Mouse (Mus musculus): Measurements from ENCODE around the gene Rph3al.

Gene Rph3al

DNA sequence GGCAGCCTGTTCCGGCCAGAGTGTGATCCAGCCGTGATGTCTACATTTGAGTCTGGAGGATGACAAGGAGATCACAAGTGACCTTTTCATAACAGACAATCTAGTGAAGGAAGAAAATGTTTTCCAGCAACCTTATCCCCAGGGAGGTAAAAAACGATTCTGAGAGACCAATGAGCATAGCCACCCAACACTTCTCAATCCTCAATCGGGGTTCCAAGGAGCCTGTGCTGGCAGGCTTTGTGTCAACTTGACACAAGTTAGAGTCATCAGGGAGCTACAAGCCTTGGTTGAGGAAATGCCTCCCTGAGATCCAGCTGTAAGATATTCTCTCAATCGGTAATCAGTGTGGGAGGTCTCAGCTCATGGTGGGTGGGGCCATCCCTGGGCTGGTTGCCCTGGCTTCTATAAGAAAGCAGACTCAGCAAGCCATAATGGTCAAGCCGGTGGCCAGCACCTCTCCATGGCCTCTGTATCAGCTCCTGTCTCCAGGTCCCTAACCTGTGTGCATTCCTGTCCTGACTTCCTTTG lies at the start of gene Rph3al:
Gene Rph3al (minus strand): TSS at position 51 of the 528 bp plus-strand sequence.
- DNase-seq, result no peak

DNA sequence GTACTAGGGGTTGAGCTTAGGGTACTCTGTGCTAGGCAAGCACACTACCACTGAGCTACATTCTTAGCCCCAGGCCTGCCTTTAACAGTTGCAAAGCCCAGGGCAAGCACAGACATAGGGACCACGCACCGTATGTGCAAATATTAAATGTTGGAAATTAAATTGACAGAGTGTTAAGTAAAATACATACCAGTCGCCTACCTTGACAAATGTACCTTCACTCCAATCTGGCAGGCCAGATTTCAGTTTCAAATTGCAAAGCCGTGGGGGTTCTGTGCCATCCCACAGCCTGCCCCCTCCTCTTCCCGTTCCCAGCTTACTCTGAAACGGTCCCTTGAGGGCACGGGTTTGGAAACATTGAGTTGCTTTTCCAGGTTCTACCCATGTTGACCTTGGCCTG lies 47.7 kb upstream of the Rph3al start:
- DNase-seq, result no peak

DNA sequence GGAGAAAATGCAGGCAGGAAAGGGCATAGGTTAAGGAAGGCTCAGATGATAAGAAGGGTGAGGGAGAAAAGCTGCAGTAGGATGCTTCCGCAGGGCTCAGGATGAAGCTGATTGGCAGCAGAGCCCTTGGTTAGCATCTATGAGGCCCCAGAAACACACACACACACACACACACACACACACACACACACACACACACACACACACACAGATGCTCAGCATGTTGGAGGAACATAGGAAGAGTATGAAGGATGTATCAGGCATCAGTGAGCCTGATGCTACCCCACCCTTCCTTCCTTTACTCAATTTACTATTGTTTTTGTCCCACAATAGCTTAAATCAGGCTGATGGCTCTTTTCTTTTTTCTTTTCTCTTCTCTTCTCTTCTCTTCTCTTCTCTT lies 46.4 kb upstream of the Rph3al start:
- DNase-seq, result no peak

DNA sequence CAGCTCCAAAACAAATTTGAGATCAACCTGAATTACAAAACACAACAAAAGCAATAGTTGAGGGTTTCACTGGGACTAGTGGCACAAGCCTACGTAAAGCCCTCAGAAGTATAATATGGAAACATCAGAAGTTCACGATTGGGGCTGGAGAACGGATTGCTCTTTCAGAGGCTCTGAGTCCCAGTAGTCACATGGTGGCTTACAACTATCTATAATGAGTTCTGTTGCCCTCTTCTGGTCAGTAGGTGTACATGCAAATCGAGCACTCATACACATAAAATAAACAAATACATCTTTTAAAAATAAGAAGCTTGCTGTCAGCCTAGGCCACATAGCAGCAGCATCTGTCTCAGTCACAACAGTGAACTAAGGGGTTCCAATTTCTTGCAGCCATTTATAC lies 45.0 kb upstream of the Rph3al start:
- DNase-seq, result no peak

DNA sequence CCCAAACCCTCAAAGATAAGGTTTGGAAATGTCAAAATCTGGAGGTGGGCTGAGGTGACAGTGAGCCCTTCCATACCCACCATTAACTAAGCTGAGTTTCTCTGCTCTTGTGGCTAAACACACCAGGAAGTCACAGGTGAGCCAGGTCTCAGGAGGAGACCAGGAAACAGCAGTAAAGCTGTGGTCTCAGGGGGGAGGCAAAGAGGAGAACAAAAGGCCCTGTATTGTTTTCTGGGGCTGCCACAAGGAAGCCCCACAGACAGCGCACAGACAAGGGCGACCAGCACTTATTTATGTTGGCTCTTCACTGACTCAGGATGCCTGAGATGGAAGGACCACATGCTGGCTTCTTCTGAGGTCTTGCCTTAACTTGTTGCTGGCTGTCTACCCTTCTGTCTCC lies 42.2 kb upstream of the Rph3al start:
- no peak for DNase-seq

DNA sequence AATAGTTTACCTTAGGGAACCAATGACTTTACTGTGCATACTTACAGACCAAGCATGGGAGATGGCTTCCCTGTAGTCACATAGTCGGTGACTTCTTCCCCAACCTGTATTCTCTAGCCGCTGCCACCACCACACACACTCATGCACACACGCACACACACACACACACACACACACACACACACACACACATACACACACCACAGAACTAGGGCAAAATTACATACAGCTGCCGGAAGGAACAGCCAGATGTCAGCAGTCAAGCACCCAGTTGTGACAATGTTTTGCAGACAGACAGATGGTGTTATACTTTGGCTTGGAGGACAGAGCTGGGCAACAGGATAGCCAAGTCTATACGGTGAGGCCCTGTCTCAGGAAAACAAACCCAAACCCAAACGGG lies 39.8 kb upstream of the Rph3al start:
- no peak for DNase-seq

DNA sequence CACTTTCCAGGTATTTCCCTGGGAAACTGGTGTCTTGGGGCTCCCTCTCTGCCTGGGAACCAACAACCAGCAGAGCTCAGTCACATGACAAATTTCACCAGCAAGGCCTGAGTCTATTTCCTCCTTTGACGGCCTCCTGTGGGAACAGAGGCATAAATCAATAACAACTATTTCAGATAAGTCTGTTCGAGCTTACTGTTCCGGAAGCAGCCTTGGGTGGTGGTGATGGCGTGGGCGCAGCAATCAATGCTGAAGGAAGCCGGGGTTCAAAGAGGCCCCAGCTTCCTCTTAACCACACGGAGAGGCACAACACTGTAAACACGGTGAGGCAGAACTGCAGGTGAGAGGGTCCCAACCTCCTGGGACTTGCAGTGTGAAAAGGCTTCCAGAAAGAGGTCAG lies 38.5 kb upstream of the Rph3al start:
- DNase-seq, result no peak

DNA sequence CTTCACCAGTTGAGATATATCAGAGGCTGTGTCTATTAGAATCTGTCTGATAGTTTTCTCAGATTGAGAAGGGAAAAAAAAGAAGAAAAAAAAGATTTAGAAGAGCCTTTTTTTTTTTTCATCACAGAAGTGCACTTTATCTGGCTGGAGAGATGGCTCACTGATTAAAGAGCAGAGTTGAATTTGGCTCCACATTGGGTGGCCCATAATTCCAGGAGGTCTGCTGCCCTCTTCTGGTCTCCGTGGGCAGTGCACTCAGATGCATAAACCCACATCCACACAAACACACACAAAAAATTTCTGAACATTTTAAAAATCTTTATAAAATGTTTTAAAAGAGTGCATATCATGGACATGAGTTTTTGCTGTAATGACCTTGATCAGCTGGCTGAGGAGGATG lies 35.8 kb upstream of the Rph3al start:
- DNase-seq, result no peak

DNA sequence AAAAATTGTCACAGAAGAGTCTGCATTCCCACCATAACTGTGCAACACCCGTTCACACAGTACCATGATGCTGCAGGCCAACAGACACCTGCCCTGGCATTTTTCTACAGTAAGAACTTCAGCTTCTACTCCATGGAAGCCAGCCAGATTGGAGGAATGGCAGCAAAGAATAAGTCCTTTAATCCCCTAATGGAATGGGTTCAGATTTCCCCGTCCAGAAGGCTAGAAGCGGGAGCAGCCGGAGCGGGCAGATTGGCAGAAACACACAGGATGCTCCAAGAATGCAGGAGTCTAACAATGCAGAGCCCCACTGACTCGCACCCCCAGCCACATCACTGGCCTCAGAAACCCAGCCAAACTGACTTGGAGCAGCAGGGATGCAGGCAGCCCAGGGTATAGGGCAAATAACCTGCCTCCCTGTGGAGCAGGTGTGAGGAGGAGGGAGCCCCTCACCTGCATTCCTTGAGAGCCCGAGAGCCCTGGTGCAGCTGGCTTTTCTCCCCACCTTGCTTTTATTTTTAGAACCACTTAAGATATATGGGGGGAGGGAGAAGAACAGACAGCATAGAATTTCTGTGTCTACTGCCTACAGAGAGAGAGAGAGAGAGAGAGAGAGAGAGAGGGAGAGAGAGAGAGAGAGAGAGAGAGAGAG lies 34.8 kb upstream of the Rph3al start:
- no peak for DNase-seq

DNA sequence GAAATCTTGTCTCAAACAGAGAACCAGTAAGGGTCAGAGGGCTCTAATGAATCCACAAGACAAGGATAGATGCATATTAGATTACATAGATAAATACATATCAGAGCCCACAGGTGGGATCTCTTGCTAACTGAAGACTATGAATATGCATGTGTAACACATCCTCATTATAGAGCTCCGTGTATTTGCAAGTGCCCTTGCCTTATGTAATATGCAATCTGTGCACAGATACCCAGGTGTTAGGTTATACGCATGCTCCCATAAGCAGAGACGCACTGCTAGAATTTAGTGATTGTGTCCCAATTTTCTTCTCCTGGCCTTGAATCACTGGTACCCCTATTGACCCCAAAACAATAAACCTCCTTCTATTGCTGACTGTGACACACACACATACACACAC lies 34.0 kb upstream of the Rph3al start:
- DNase-seq, result no peak

DNA sequence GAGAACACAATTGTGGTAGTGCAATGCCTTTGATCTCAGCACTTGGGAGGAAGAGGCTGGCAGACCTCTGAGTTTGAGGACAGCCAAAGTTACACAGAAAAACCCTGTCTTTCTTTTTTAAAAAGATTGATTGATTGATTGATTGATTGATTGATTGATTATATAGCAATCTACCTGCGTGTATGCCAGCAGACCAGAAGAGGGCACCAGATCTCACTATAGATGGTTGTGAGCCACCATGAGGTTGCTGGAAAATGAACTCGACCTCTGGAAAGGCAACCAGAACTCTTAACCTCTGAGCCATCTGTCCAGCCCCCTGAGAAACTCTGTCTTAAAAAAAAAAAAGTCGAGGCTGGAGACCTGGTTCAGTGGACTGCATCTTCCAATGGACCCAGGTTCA lies 32.4 kb upstream of the Rph3al start:
- no peak for DNase-seq

DNA sequence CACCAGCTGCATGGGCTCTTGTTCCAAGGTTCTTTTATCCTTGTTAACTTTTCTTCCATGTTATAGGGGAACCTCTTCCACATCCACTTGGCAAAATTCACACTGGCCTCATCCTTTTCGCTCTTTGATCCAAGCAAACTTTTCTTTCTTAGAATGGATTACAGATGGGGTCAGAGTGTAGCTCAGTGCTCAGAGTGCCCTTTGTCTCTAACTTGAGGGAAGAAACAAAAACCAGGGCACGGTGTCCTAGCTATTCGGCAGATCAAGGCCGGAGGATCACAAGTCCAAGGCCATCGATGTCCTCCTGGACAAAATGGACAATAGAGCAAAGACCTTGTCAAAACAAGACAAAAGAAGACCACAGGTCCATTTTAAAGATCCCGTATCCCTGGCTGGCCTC lies 30.5 kb upstream of the Rph3al start:
- DNase-seq, result no peak

DNA sequence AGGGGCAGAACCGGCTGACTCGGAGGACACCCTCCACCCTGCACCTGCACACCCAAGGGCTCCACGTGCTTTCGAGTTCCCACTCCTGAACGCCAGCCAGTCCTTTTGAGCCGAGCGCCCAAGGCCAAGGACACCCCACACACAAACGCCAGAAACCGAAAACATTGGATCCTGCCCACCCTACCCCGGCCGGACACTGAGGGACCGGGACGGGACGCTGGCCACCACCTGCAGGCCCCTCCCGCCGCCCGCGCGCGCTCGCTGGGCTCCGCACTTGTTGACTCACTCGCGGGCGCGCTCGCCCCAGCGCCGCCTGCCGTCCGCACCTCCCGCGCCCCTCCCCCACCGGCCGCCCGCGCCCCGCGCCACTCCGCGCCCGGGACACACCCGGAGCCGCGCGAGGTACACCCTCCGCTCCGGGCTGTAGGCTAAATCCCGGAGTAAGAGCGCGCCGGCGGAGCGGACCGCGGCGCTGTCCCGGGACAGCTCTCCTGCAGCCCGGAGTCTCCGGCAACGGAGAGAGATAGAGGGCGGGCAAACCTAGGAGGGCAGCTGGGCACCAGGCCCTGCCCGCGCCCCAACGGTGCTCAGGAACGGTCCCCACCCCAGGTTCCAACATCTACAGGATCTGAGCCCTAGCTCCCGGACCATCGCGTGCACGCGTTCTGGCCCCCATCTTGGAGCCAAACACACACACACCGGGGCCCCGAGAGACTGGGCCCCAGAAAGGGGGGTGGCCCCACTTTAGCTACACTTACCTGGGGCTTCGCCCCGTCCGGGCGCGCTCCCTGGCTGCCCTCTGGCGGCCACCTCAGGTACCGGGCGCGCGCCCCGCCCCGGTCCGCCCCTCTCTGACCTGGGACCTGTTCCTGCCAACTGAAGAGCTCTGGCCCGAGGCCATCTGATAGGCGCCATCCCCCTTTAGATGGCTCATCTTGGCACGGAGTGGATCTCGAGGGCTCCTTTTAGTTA lies 28.5 kb upstream of the Rph3al start:
- DNase-seq, result peak; percentile 83

DNA sequence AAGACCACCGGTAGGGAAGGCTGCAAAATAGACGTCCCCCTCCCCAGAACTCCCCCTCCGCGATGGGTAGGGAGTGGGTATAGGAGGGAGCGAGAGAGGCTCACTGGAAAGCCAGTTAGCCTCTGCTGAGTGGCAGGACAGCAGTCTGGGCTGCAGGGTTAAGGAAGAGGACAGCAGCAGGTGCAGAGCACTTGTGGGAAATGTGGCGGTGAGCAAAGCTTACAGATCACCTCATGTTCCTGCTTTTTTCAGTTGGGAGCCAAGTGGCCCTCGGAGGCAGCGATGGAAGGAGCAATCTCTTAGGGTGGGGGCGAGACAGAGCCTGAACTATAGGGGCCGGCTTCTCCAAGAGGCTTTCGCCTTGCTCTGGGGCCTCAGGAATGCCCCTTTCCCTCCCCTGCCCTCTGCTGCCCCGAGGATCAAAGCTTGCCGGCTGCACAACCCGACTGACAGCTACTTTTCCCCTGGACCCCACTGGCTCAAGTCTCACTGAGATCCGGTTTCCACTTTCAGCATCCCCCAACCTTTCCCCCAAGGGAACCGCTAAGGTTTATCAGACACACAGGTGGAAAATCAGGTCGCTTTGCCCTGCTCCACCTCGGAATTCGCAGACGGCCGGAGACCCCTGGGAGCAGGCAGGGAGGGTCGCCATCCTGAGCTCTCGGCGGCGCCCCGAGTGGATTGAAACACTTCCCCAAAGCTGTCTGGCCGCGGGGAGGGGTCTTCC lies 27.6 kb upstream of the Rph3al start:
- no peak for DNase-seq

DNA sequence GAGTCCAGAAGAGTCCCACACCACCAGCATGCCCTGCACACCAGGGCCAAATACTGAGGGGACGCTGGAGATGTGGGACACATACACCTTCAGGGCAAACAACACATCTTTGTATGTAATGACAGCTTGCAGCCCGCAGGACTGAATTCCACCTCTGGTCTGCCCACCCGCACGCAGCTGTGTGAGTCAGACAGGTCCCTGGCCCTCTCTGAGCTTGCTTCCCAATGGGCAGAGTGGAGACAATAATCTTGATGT lies 26.2 kb upstream of the Rph3al start:
- no peak for DNase-seq

DNA sequence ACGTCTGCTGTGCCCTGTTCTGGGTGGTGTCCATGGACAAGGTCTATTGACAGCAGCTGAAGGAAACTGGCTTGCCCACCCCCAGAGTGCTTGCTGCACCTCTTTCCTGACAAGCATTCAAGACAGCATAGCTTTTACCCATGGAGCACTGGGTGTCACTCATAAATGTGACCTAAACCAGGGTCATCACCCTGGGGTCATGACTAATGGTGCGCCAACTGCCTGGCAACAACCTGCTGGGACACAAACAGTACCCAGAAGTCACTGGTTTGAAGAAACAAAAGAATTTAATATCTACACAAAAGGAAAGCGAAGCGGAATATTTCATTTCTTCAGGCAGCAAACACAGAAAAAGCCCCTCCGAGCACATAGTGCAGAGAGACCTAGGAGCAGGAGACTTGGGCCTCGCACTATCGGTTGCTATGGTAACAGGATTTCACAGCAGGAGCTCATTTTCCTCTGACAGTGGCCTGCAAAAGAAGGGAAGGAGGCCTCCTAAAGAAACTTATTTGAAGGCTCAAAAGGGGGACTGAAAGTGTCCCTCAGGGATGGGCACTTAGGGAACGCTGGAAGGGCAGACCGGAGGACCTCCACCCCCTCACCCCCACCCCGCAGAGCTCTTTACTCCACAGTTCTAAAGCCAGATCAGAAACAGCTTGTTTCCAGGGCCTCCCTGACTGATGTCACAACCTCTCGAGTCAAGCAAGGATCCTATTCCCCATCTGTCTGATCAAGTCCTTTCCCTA lies 25.7 kb upstream of the Rph3al start:
- DNase-seq, result no peak

DNA sequence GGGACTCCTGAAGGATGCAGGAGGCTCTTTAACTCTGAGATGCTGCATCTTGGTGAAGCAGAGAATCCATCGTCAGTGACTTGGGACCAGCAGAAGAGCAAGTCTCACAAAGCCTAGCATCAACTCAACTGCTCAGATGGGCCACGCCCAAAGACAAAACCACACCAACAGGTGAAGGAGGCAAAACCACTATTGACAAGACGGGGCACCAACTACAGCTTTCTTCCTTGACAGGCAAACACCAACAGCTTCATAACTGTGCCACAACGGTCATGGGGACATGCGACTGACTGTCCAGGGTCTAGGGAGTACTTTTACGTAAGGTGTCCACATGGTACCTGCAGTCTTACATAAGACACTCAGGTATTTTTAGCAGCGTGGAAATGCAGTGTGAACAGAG lies 23.6 kb upstream of the Rph3al start:
- DNase-seq, result no peak

DNA sequence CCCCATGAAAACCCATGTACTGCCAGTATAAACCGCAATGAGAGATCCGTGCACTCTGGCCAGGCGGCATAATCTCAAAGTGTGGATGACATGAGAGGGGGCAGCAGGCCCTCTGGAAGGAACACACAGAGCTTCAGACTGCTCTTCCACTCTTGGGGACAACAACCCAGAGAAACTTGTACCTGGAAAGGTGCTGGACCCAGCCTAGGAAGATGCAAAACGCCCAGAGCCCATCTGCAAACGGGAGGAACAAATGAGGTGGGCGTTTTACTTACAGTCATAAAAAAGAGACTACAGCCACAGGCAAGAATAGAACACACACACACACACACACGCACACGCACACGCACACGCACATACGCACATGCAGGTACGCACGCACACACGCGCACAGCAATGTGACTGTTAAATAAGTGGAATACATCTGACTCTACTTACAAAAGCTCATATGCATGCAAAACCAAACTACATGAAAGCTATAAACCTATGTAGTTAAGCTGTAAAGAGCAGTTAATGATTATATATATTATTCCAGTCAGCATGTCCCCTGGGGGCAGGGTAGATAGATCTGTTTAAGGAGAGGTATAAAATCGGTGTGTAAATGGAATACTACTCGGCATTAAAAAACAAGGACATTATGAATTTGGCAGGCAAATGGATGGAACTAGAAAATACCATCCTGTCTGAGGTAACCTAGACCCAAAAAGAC lies 19.0 kb upstream of the Rph3al start:
- DNase-seq, result no peak

DNA sequence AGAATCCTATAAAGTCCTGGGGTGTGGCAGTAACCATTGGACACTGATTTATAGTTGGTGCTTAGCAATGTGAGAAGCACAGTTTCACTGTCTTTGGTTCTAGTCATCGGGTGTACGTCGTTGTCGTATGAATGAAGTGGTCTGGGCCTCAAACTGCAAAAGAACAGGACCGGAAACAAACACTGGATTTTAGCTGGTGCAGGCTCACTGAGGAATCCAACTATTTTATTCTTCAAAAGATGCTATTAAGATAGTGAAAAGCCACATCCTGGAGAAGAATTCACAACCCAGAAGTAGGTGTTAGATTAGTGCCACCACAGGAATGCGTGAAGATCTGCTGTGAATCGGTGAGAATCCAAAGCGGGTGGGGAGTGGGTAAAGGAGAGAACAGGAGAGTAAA lies 18.4 kb upstream of the Rph3al start:
- DNase-seq, result no peak

DNA sequence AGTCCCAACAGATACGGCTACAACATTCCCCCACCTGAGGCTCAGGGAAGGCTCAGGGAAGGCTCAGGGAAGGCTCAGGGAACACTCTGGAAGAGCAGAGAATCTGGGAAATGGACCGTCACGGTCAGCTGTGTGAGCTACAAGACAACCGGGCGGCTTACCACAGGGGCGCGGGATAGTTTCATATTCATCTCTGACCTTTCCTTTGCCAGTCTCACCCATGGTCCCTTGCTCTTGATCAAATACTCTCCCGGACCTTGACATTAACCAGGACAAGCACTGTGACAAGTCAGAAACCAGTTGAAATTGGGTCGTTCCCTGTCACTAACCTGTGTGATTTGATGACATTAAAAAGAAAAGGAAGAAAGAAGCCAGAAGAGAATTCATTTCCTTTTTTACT lies 16.7 kb upstream of the Rph3al start:
- no peak for DNase-seq

DNA sequence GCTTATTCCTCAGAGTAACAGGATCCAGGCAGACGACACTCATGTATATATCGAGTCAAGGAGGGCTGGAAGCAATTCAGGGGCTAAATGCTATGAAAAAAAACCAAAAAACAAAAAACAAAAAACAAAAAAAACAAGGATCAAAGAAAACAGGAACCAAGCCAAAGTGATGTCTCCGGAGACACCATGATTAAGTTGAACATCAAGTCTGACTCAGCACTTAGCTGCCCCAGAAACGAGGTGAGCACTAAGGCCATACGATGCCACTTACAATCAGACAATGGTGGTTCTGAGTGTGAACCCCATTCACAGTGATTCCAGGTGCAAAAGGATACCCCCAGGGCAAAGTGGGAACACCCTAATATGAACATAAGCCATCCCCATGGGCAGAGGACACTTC lies 13.7 kb upstream of the Rph3al start:
- DNase-seq, result no peak

DNA sequence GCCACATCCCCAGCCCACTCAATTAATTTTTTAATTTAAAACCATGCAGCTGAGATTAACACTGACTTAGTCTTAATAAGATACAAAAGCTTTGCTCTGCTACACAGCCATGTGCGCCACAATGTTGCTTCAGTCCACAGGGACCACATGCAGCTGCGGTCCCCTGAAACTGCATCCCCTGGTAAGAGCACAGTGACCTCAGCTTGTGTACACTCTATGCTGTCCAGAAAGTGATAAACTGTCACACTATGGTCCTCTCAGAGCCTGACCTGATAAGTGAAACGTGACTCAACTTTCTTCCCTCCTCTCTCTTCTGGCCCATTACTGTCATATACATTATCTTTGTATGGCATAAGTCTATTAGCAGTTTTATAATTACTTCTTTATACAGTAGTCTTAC lies 12.2 kb upstream of the Rph3al start:
- DNase-seq, result no peak

Measured in cerebellum, adult 9-11 months (tissue).